Mouse (Mus musculus) G1E (cell line): ENCODE measurements around the gene Gpr68.

ENCODE experiments used
- CTCF ChIP-seq: IDR thresholded peaks from 2 replicates; pipeline ENCODE4 v1.5.1; 2012; ENCODE audit warnings: low read depth, low read length, inconsistent platforms, mixed read lengths
- GATA2 ChIP-seq: IDR thresholded peaks from 2 replicates; pipeline ENCODE4 v1.6.1; 2012; ENCODE audit warnings: low read depth, low read length, inconsistent platforms, borderline replicate concordance

- TF ChIP-seq CTCF (no peak), GATA2 (no peak)
Observed at GRCm38 (mm10) chr12:100873612-100874011, 34.4 kb downstream of the Gpr68 start.
